Mouse (Mus musculus) CH12.LX (cell line): ENCODE data around the gene Dnah11.

Experiments used
- BHLHE40 ChIP-seq: IDR thresholded peaks from 2 replicates; pipeline ENCODE4 v1.6.1; 2011; ENCODE audit warnings: mild to moderate bottlenecking, low read depth, low read length, improper control_type of control experiment
- CTCF ChIP-seq, 2 experiments: IDR thresholded peaks in 1 of 2; conservative IDR thresholded peaks in 1 of 2; 2 replicates each; pipeline ENCODE4 v1.5.1; 2011 to 2012; ENCODE audit warnings: low read depth in 2 of 2, low read length in 2 of 2, improper control_type of control experiment in 1 of 2, inconsistent platforms in 1 of 2, mild to moderate bottlenecking in 1 of 2, moderate library complexity in 1 of 2
- E2F4 ChIP-seq: IDR thresholded peaks from 2 replicates; pipeline ENCODE4 v1.6.1; 2011; ENCODE audit warnings: low read depth, low read length, improper control_type of control experiment; ENCODE audit not compliant: insufficient replicate concordance
- EP300 ChIP-seq: IDR thresholded peaks from 2 replicates; pipeline ENCODE4 v1.6.1; 2011; ENCODE audit warnings: low read length, improper control_type of control experiment
- GABPA ChIP-seq: IDR thresholded peaks from 2 replicates; pipeline ENCODE4 v1.6.1; 2012; ENCODE audit warnings: low read depth, low read length, improper control_type of control experiment, inconsistent platforms; ENCODE audit not compliant: insufficient replicate concordance
- MAX ChIP-seq: IDR thresholded peaks from 2 replicates; pipeline ENCODE4 v1.6.1; 2011; ENCODE audit warnings: low read length, improper control_type of control experiment
- MEF2A ChIP-seq: IDR thresholded peaks from 2 replicates; pipeline ENCODE4 v1.6.1; 2014; ENCODE audit warnings: low read depth, mild to moderate bottlenecking, inconsistent platforms, low read length, improper control_type of control experiment, borderline replicate concordance
- POLR2A ChIP-seq: IDR thresholded peaks from 2 replicates; pipeline ENCODE4 v1.6.1; 2011; ENCODE audit warnings: low read depth, mild to moderate bottlenecking, improper control_type of control experiment, low read length
- RCOR1 ChIP-seq: conservative IDR thresholded peaks from 2 replicates; pipeline ENCODE4 v1.6.1; 2012; ENCODE audit warnings: low read depth, mild to moderate bottlenecking, inconsistent platforms, low read length, improper control_type of control experiment
- TCF12 ChIP-seq: IDR thresholded peaks from 2 replicates; pipeline ENCODE4 v1.6.1; 2014; ENCODE audit warnings: low read depth, mild to moderate bottlenecking, inconsistent platforms, low read length, improper control_type of control experiment
- USF1 ChIP-seq: IDR thresholded peaks from 2 replicates; pipeline ENCODE4 v1.6.1; 2014; ENCODE audit warnings: low read depth, mild to moderate bottlenecking, inconsistent platforms, low read length, improper control_type of control experiment
- ZNF384 ChIP-seq: IDR thresholded peaks from 2 replicates; pipeline ENCODE4 v1.6.1; 2012; ENCODE audit warnings: low read depth, low read length, improper control_type of control experiment, inconsistent platforms

DNA sequence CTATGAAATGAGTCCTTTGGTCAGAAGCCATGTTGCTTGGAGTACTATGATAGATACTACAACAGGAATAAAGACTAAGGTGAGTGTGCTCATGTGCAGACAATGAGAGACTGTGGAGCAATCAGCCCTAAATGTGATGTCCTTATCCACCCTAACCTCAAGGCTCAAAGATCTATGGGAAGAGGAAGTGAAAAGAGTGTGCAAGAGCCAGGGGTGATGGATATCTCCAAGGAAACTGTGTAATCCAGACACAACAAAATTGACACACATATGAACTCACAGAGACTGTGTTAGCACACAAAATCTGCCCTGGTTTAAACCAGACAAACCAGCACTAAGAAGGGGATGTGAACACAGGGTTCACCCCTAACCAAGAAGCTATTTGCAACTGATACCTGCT, 21.2 kb upstream of the Dnah11 start:
- TF ChIP-seq TCF12, result no peak
- TF ChIP-seq MAX, result no peak
- no peak for TF ChIP-seq GABPA
- TF ChIP-seq CTCF (conservative IDR thresholded peaks at IDR 0.05 in 1 of 2, IDR thresholded peaks at IDR 0.05 in 1 of 2; ENCODE audit: low read depth in 2 of 2, low read length in 2 of 2), result no peak
- no peak for TF ChIP-seq POLR2A
- no peak for TF ChIP-seq RCOR1
- no peak for TF ChIP-seq EP300
- no peak for TF ChIP-seq USF1
- no peak for TF ChIP-seq E2F4
- no peak for TF ChIP-seq ZNF384
- no peak for TF ChIP-seq MEF2A
- no peak for TF ChIP-seq BHLHE40
